Mouse (Mus musculus) erythroblast, adult 5-6 weeks (primary cell): Measurements from ENCODE around the gene Cib2. TPM values are rescaled to one million over a fixed set of nuclear protein-coding genes. Genes with fewer than 3 reads are reported as not detected.
A peak's percentile ranks its signal among the peaks of the same experiment; 100 is the strongest.
"Not testable (repeated sequence)": the region's sequence is repeated elsewhere in the genome, so short reads cannot be mapped to it uniquely, and the experiment has no call there.

Experiments
- ATAC-seq: replicated peaks from 2 replicates; pipeline ENCODE4 v1.8.0; 2016; ENCODE audit warnings: moderate number of reproducible peaks, mild to moderate bottlenecking, moderate TSS enrichment, inconsistent platforms; ENCODE audit not compliant: poor library complexity, low FRiP score, severe bottlenecking
- total RNA-seq, 2 experiments: library from RNA; stranded (forward) in 1 of 2; stranded (reverse) in 1 of 2; fragments of 150-400 nt in 1 of 2; fragments of 200-764, 138-1000 nt in 1 of 2; gene quantifications; 2 replicates each; pipeline versions ENCODE4 v1.2.3 to v1.2.4; 2015 to 2017; ENCODE audit warnings: low replicate concordance in 2 of 2

The Cib2 gene
- total RNA-seq (2015; ENCODE audit: low replicate concordance) = 2.5 and 4.6 TPM in 2 replicates
- 1.2 and 2.1 TPM in 2 replicates for total RNA-seq (2017; ENCODE audit: low replicate concordance)

GRCm38 (mm10) chr9:54559771-54560471, at the start of gene Cib2:
Cib2 (minus strand) TSS chr9:54560218.
- ATAC-seq = peak; percentile 90

- ATAC-seq = no peak
These were observed 44.9 kb upstream of the Cib2 start for GRCm38 (mm10) chr9:54604886-54605285.

DNA sequence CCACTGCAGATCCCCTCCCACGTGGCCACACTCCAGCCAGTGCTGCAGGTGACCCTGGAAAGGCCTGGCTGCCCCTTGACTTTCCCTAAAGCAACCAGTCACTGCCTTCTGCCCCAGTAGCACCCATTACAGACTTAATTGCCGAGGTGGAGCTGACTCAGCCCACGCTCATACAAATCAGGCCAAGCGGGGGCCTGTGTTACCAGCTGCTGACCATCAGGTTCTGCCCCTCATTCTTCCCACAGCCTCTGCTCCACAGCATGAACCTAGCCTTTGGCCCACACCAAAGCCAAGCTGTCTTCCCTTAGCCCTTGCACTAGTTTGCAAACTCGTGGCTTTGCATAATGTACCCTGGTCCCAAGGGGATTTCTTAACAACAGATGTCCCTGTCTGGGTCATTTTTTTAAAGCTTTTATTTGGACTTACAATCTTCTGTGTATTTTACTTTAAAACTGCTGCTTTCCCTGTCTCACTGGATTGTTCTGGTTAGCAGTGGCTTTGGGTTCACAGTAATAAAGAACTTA, 44.2 kb upstream of the Cib2 start:
- ATAC-seq = no peak

DNA sequence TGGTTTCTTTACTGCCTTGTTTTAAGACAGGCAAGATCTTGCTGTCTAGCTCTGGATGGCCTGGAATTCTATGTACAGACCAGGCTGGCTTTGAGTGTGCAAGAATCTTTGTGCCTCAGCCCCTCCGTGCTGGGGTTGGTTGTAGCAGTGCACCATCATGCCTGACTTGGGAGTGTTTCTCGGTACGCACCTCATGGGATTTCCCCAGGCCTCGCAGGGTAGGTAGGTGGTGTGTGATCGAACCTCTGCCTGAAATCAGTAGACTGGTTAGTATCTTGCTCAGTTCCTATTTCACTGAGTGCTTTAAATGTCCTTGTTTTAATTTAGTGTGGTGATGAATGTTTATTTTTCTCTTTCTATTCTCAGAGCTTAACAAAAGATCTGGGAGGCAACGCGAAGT, 42.9 kb upstream of the Cib2 start:
- no peak for ATAC-seq

DNA sequence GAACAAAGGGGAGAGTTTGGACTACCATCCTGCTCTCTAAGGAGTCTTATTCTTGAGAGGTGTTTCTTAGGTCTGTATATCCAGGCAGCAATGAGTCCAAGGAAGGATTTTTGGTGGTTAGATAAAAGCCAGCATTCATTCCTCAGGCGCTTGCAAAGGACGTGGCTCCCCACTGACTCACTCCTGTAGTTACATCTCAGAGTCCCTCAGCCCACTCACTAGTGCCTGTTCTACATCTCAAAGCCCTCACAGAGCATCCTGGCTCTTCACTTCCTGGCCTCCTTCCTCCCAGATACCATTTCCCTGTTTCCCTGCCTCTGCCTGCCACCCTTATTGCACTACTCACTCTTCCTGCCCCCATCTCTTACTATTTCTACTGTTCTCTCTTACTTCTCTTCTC, 42.4 kb upstream of the Cib2 start:
- ATAC-seq = no peak

DNA sequence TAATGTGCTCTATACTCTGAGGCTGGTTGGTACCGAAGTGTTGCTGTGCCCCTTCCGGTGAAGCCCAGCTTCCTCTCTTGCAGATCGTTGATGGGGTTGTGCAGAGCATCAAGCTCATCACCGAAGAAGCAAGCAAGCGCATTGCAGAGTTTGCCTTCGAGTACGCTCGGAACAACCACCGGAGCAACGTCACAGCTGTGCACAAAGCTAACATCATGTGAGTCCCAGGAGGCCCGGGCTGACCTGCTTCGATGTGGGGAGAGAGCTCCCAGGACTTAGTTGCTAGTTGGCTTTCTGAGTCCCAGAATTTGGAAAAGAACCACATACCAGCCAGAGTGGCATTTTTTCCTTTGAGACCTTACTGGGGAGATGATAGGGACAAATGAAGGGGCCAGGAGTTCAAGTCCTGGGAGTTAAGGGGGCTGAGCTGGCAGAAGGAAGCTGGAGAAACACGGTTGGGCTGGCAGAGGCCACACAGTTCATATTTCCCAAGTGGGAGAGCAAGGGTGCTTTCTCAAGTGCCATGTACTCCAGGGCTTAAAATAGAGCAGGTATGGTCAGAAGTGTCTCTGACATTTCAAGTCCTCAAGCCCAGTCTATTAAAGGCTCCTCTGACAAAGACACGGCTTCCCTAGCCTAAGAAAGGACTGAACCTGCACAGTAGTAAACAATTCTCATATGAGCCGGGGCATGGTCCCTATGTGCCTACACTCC, 36.9 kb upstream of the Cib2 start:
- no peak for ATAC-seq

DNA sequence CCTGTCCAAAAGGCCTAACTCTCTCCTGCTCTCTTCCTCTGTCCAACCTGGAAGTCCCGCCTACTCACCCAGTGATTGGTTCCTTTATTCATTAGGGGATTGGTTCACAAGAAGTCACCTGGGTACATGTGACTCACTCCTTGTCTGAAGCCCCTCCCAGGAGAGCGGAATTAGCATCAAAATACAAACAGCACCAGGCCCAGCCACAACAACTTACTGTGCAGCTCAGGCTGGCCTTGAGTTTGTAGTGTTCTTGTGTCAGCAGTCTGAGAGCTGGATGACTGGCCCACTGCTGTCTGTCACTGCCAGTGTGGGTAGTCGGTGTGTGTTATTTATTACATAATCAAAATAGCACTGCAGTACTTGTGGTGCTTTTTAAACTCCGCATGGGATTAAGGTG, 33.6 kb upstream of the Cib2 start:
- not testable (repeated sequence) for ATAC-seq

- no peak for ATAC-seq
These were observed 27.8 kb upstream of the Cib2 start for GRCm38 (mm10) chr9:54587863-54588262.

- peak; percentile 96 for ATAC-seq
These were observed 26.4 kb upstream of the Cib2 start, which contains the start of gene Idh3a for GRCm38 (mm10) chr9:54586199-54587061. Idh3a (plus strand) TSS chr9:54586334.

DNA sequence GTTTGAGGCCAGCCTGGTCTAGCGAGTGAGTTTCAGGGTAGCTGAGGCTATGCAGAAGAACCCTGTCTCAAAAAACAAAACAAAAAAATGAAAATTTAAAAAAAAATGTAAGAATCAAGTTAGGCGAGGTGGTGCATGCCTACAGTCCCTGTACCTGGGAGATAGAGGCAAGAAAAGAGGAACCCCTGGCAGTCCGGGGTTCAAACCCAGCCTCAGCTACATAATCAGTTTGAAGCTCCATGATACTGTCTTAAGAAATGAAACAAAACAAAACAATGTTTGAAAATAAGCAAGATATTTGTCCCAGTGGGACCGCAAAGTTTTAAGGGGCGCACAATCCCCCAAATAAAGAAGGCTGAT, 25.8 kb upstream of the Cib2 start:
- ATAC-seq = peak; percentile 4; the same call in 1 of the 2 replicates

DNA sequence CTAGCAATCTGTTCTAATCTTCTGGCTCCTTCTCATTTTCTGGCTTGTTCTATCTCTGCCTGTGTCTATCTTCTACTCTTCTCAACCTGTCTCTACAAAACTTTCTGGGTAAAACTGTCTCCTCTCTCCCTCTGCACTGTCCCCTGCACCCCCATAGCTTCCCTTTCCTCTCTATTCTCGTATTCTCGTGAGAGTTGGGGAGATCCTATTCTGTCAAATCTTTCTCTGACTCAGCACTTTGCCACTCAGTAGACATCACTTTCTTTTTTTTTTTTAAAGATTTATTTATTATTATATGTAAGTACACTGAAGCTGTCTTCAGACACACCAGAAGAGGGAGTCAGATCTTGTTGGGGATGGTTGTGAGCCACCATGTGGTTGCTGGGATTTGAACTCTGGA, 24.1 kb upstream of the Cib2 start:
- ATAC-seq = not testable (repeated sequence)

- ATAC-seq = no peak
These were observed 23.7 kb upstream of the Cib2 start for GRCm38 (mm10) chr9:54583712-54584111.

DNA sequence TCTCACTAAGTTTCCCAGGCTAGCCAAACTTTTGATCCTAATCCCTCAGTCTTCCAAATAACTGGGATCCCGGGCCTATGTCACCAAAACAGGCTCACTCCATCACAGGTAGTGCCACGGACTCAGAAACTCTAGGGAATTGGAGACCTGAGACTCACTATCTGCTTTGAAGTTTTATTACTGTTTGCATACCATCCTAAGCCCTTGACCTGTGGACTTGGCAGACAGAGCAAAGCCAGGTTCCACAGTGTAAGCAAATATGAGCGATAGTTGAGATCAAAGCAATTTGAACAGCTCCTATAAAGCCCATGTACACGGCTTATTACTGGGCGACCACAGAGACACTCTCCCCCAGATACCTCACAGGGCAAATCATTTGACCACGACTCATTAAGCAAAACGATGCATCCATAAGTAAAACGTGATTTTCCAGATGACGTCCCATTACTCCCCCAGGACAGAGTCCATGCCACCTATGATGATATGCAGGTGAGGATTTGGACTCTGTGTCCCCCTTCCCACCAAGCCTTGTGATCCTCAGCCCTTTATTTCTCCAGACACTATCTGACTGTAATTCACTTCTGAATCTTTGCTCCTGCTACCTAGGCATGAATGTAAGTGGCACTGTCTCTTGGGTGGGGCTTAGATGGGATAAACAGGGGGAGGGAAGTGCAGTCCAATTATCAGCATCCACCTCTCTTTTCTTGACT, 11.3 kb upstream of the Cib2 start:
- no peak for ATAC-seq

- no peak for ATAC-seq
These were observed 8.7 kb upstream of the Cib2 start for GRCm38 (mm10) chr9:54568732-54569131.

- no peak for ATAC-seq
These were observed 6.9 kb upstream of the Cib2 start for GRCm38 (mm10) chr9:54566958-54567357.

DNA sequence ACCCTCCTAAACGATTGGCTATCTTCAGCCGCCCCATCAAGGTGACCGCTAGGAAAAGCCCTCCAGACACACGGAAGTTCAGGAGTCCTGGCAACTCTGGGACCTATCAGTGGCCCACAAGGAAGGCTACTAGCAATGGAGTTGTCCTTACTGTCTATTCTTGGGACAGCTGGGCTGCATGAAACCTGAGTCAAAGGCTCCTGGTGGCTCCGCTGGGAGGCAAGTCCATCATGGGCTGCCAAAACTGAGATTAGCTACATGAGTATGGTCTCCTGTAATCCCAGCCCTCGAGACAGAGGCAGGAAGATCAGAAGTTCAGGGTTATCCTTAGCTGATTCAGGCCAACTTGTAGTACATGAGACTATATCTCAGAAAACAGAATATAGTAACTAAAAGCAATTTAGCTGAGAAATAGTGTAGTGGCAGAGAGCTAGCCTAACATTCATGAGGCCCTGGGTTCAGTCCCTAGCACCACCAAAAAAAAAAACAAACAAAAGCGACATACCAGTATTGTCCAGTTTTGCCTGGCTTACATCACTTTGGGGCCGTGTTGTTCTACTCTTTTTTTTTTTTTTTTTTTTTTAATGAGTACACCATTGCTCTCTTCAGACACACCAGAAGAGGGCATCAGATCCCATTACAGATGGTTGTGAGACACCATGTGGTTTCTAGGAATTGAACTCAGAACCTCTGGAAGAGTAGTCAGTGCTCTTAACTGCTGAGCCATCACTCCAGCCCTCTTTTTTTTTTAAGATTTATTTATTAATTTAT, 998 bp upstream of the Cib2 start:
- ATAC-seq = no peak

GRCm38 (mm10) chr9:54558731-54559130, 1.3 kb downstream of the Cib2 start:
- ATAC-seq = no peak

- ATAC-seq = no peak
These were observed 5.0 kb downstream of the Cib2 start for GRCm38 (mm10) chr9:54555044-54555443.

DNA sequence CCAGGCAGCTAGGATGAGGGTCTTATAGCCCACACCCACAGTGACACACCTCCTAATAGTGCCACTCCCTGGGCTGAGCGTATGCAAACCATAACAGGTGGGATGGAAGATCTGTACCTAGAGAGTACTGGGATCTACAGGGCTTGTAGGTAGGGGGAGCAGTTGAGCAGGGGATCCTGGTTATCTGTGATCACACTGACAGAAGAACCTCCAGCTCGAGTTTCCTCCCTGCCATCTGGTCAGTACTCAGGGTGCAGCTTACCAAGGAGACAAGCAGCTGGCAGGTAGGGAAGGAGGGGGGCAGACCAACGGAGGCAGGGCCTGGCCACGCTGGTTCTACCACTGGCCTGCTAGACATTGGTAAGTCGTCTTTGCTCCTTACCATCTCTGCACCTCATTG, 7.6 kb downstream of the Cib2 start:
- ATAC-seq = no peak
